ENCODE assay signal across 25 mouse cellular contexts in genomic region chr7:49421261-49421660, GRCm38 (mm10).
DNase-seq lines count a peak whose midpoint lies in the region; ATAC-seq and TF ChIP-seq lines count a peak whose summit lies in the region.
"Had no signal": no experiment of that assay in that cellular context is flagged by ENCODE, and none has a peak within 500 bp of the region (broad histone marks: within the 10 kb centered on the region; RNA-seq: fewer than 3 reads in every experiment).

No protein-coding gene starts in this region.

- 7% methylated on average over 4 of the region's 4 CpGs for WGBS in thymus, adult 2 months
- 76% methylated on average over 4 of the region's 4 CpGs for WGBS in midbrain, embryonic 11.5 days
- WGBS in midbrain, embryonic 10.5 days = 81% methylated on average over 4 of the region's 4 CpGs

- no peak overlapping the region for H3K9ac ChIP-seq in midbrain, embryonic 11.5 days (ENCODE audit: low read length)
- H3K9ac ChIP-seq: embryonic facial prominence, embryonic 12.5 days; embryonic facial prominence, embryonic 15.5 days; forebrain, postnatal 0 days; heart, embryonic 13.5 days; hindbrain, embryonic 14.5 days had no signal

- H3K4me1 ChIP-seq in thymus, adult 2 months (replicated peaks; ENCODE audit: control insufficient read depth, insufficient read depth, low read length) = peaks cover 11% of the 10 kb centered on the region
- H3K4me1 ChIP-seq in midbrain, embryonic 11.5 days (ENCODE audit: control insufficient read depth, insufficient read depth, low read length) = 0 out of 2 replicates have a peak, but pooled peaks cover 2% of the 10 kb centered on the region
- peaks cover 20% of the 10 kb centered on the region for H3K4me1 ChIP-seq in midbrain, embryonic 10.5 days
- H3K4me1 ChIP-seq: heart, embryonic 10.5 days had no signal

- no peak overlapping the region for H3K4me3 ChIP-seq in thymus, adult 2 months (ENCODE audit: control insufficient read depth, insufficient read depth, low read length)
- no peak overlapping the region for H3K4me3 ChIP-seq in midbrain, embryonic 11.5 days (ENCODE audit: low read depth, low read length)
- H3K4me3 ChIP-seq in midbrain, embryonic 10.5 days = no peak overlapping the region
- H3K4me3 ChIP-seq: embryonic facial prominence, embryonic 12.5 days; embryonic facial prominence, embryonic 15.5 days; heart, adult 2 months; heart, embryonic 10.5 days; heart, embryonic 13.5 days had no signal

- H3K4me2 ChIP-seq in midbrain, embryonic 11.5 days = no peak overlapping the region
- H3K4me2 ChIP-seq: embryonic facial prominence, embryonic 12.5 days; embryonic facial prominence, embryonic 15.5 days; heart, embryonic 13.5 days; hindbrain, embryonic 14.5 days had no signal

- H3K27me3 ChIP-seq in thymus, adult 2 months (ENCODE audit: control insufficient read depth, insufficient read depth, low read length) = no peaks in the 10 kb centered on the region
- no peaks in the 10 kb centered on the region for H3K27me3 ChIP-seq in midbrain, embryonic 11.5 days (ENCODE audit: control insufficient read depth, insufficient read depth, low read length)
- H3K27me3 ChIP-seq in midbrain, embryonic 10.5 days (ENCODE audit: low read depth, poor library complexity, severe bottlenecking) = no peaks in the 10 kb centered on the region
- H3K27me3 ChIP-seq: embryonic facial prominence, embryonic 12.5 days; embryonic facial prominence, embryonic 15.5 days; heart, embryonic 13.5 days had no signal

- TF ChIP-seq CTCF in thymus, adult 2 months (IDR thresholded peaks at IDR 0.05; ENCODE audit: borderline replicate concordance, control insufficient read depth, extremely low read depth, insufficient read depth, low read length, poor library complexity) = no peak

- DNase-seq in thymus, adult 2 months = no peak
- DNase-seq in thymus, postnatal 10 days (ENCODE audit: low spot score in 2 of 2) = no peak
- DNase-seq in CD4-positive helper T cell, adult 2 months (ENCODE audit: low read depth, low spot score) = peak; percentile 76
- peak; percentile 35 for DNase-seq in T-cell, adult 2 months (ENCODE audit: low spot score)
- DNase-seq in midbrain, embryonic 11.5 days (ENCODE audit: low spot score, missing footprints) = no peak
- no peak for DNase-seq in midbrain, embryonic 10.5 days (ENCODE audit: low spot score)
- DNase-seq in lung, postnatal 4 days = no peak
- DNase-seq: adrenal gland, adult 8-10 months; adrenal gland, postnatal 25 days; cerebellum, adult 2 months; cerebellum, adult 9-11 months; cerebellum, postnatal 25 days; forebrain, postnatal 0 days; gastrocnemius, postnatal 25 days; heart, adult 2 months; heart, postnatal 14 days; heart, postnatal 4 days had no signal

- ATAC-seq in midbrain, embryonic 11.5 days (ENCODE audit: low FRiP score) = no peak
- ATAC-seq: activated CD4-positive, CD25-positive, alpha-beta regulatory T cell, adult 4 months; forebrain, embryonic 14.5 days; hindbrain, postnatal 0 days had no signal

- H3K9me3 ChIP-seq in midbrain, embryonic 11.5 days (ENCODE audit: control insufficient read depth, low read length) = no peaks in the 10 kb centered on the region
- H3K9me3 ChIP-seq in midbrain, embryonic 10.5 days (replicated peaks) = no peaks in the 10 kb centered on the region
- H3K9me3 ChIP-seq: embryonic facial prominence, embryonic 12.5 days; embryonic facial prominence, embryonic 15.5 days; heart, embryonic 10.5 days; heart, embryonic 13.5 days had no signal

- no peak for TF ChIP-seq POLR2A in thymus, adult 2 months (IDR thresholded peaks at IDR 0.05; ENCODE audit: control insufficient read depth, extremely low read depth, insufficient read depth, low read length, poor library complexity)

- H3K27ac ChIP-seq in thymus, adult 2 months (ENCODE audit: control insufficient read depth, insufficient read depth, low read length) = 0 out of 2 replicates have a peak overlapping the region, but pooled peaks have one; percentile 33
- no peak overlapping the region for H3K27ac ChIP-seq in midbrain, embryonic 11.5 days (ENCODE audit: low read depth, low read length)
- no peak overlapping the region for H3K27ac ChIP-seq in midbrain, embryonic 10.5 days (replicated peaks)
- H3K27ac ChIP-seq: embryonic facial prominence, embryonic 12.5 days; heart, adult 2 months; heart, embryonic 10.5 days; heart, embryonic 13.5 days; hindbrain, embryonic 14.5 days; hindbrain, postnatal 0 days had no signal

- no peaks in the 10 kb centered on the region for H3K36me3 ChIP-seq in thymus, adult 2 months (ENCODE audit: control insufficient read depth, insufficient read depth, low read length)
- H3K36me3 ChIP-seq in midbrain, embryonic 11.5 days (ENCODE audit: control insufficient read depth, insufficient read depth, low read length) = no peaks in the 10 kb centered on the region
- peaks cover 9% of the 10 kb centered on the region; the same call in 1 of the 2 replicates for H3K36me3 ChIP-seq in midbrain, embryonic 10.5 days
- H3K36me3 ChIP-seq: embryonic facial prominence, embryonic 12.5 days; embryonic facial prominence, embryonic 15.5 days had no signal

Comparison
In these comparisons a context has a peak if more than half of its experiments do, and no peak if none do; other contexts are left out.
1. DNase-seq: peak in CD4-positive helper T cell, adult 2 months (single experiment) and T-cell, adult 2 months (single experiment); none in thymus, adult 2 months (single experiment), thymus, postnatal 10 days (0 of 2), midbrain, embryonic 11.5 days (single experiment), midbrain, embryonic 10.5 days (single experiment) and lung, postnatal 4 days (0 of 2).